Mouse (Mus musculus) hindbrain, embryonic 15.5 days (tissue): ENCODE results near the gene Celsr3. TPM values are rescaled to one million over a fixed set of nuclear protein-coding genes. Genes with fewer than 3 reads are reported as not detected.

Source experiments
- microRNA-seq: library from miRNA; unstranded; fragments of <30 nt; microRNA quantifications from one replicate; pipeline ENCODE4, GENCODE M21; 2016
- polyA plus RNA-seq: library from polyadenylated mRNA; unstranded; fragments of >200 nt; fragmentation: Nextera tagmentation; extraction: Ambion mirVana; gene quantifications from 2 replicates; pipeline ENCODE4 v1.2.1, GENCODE M21; 2015

Celsr3 gene
- polyA plus RNA-seq, 1 experiment from 2014 or later = 12.7 TPM

Small RNA genes lying within 50 kb of the gene (microRNA-seq; reads per million reads assigned to microRNA genes)
- not detected for gene Gm23156

Other genes with a start within 250 kb of the Celsr3 start
- 308 and 313 TPM in 2 replicates for gene Wdr6, start 247.6 kb upstream of the Celsr3 start, polyA plus RNA-seq
- 34.9 and 35.1 TPM in 2 replicates for gene P4htm, start 228.7 kb upstream of the Celsr3 start, polyA plus RNA-seq
- gene Arih2, start 176.9 kb upstream of the Celsr3 start, polyA plus RNA-seq = 43.0 and 48.1 TPM in 2 replicates
- 43.3 and 47.7 TPM in 2 replicates for gene Slc25a20, start 164.2 kb upstream of the Celsr3 start, polyA plus RNA-seq
- 62.4 and 65.9 TPM in 2 replicates for gene Prkar2a, start 137.0 kb upstream of the Celsr3 start, polyA plus RNA-seq
- gene Ip6k2, start 42.5 kb upstream of the Celsr3 start, polyA plus RNA-seq = 180 and 206 TPM in 2 replicates
- gene Nckipsd, start 18.0 kb upstream of the Celsr3 start, polyA plus RNA-seq = 30.3 and 30.7 TPM in 2 replicates
- gene Slc26a6, start 27.0 kb downstream of the Celsr3 start, polyA plus RNA-seq = 19.5 and 22.1 TPM in 2 replicates
- 0.17 and 0.21 TPM in 2 replicates for gene Tmem89, start 88.3 kb downstream of the Celsr3 start, polyA plus RNA-seq
- gene Uqcrc1, start 110.3 kb downstream of the Celsr3 start, polyA plus RNA-seq = 480 and 488 TPM in 2 replicates
- 1.4 and 2.1 TPM in 2 replicates for gene Col7a1, start 127.3 kb downstream of the Celsr3 start, polyA plus RNA-seq
- gene Ucn2, start 159.7 kb downstream of the Celsr3 start, polyA plus RNA-seq = not detected in 2 replicates
- 28.1 and 28.7 TPM in 2 replicates for gene Pfkfb4, start 165.5 kb downstream of the Celsr3 start, polyA plus RNA-seq
- 71.6 and 76.3 TPM in 2 replicates for gene Shisa5, start 212.2 kb downstream of the Celsr3 start, polyA plus RNA-seq
- gene Trex1, start 233.4 kb downstream of the Celsr3 start, polyA plus RNA-seq = 13.6 and 14.5 TPM in 2 replicates
- gene Atrip, start 247.8 kb downstream of the Celsr3 start, polyA plus RNA-seq = 30.5 and 30.9 TPM in 2 replicates